Mouse (Mus musculus) forebrain, embryonic 16.5 days (tissue): Measurements from ENCODE around the gene Ube2cbp. TPM values are rescaled to one million over a fixed set of nuclear protein-coding genes. Genes with fewer than 3 reads are reported as not detected.

Source experiments
- ATAC-seq: fragments of 200-750 bp; cut with Nextera tagmentation; 2 replicates; pipeline ENCODE4 v1.8.0; 2017; ENCODE audit warnings: mild to moderate bottlenecking, moderate library complexity
- H3K27ac ChIP-seq: fragments of 300-500 bp; sonication (generic); 2 replicates; pipeline ENCODE4 v1.5.1; 2014; ENCODE audit warnings: low read length, control low read depth
- H3K27me3 ChIP-seq: fragments of 300-500 bp; sonication (generic); replicated peaks from 2 replicates; pipeline ENCODE4 v1.6.1; 2014; ENCODE audit warnings: low read length; ENCODE audit not compliant: control insufficient read depth, insufficient read depth
- H3K36me3 ChIP-seq: fragments of 300-500 bp; sonication (generic); 2 replicates; pipeline ENCODE4 v1.6.1; 2014; ENCODE audit not compliant: control insufficient read depth, insufficient read depth
- H3K4me1 ChIP-seq: fragments of 300-500 bp; sonication (generic); replicated peaks from 2 replicates; pipeline ENCODE4 v1.6.1; 2014; ENCODE audit warnings: low read length; ENCODE audit not compliant: control insufficient read depth, insufficient read depth
- H3K4me2 ChIP-seq: fragments of 300-500 bp; sonication (generic); 2 replicates; pipeline ENCODE4 v1.6.1; 2014; ENCODE audit warnings: mild to moderate bottlenecking, low read length, control low read depth
- H3K4me3 ChIP-seq: fragments of 300-500 bp; sonication (generic); replicated peaks from 2 replicates; pipeline ENCODE4 v1.5.1; 2014; ENCODE audit warnings: mild to moderate bottlenecking, low read length, control low read depth
- H3K9ac ChIP-seq: fragments of 300-500 bp; sonication (generic); replicated peaks from 2 replicates; pipeline ENCODE4 v1.6.1; 2014; ENCODE audit warnings: low read depth, low read length, control low read depth
- H3K9me3 ChIP-seq: fragments of 300-500 bp; sonication (generic); 2 replicates; pipeline ENCODE4 v1.6.1; 2016; ENCODE audit warnings: low read length; ENCODE audit not compliant: control insufficient read depth
- WGBS: fragments of 180-500 bp; shearing (Covaris S2); extraction: QIAGEN DNeasy Blood & Tissue Kit; methylation state at CpG from one replicate; pipeline ENCODE4 v1.1.7; 2014; 5-methylcytosine and 5-hydroxymethylcytosine counted together
- polyA plus RNA-seq: library from polyadenylated mRNA; unstranded; fragments of >200 nt; fragmentation: Nextera tagmentation; extraction: Ambion mirVana; gene quantifications from 2 replicates; pipeline ENCODE4 v1.2.1, GENCODE M21; 2015

The Ube2cbp gene
- 4.6 and 5.1 TPM in 2 replicates for polyA plus RNA-seq

DNA sequence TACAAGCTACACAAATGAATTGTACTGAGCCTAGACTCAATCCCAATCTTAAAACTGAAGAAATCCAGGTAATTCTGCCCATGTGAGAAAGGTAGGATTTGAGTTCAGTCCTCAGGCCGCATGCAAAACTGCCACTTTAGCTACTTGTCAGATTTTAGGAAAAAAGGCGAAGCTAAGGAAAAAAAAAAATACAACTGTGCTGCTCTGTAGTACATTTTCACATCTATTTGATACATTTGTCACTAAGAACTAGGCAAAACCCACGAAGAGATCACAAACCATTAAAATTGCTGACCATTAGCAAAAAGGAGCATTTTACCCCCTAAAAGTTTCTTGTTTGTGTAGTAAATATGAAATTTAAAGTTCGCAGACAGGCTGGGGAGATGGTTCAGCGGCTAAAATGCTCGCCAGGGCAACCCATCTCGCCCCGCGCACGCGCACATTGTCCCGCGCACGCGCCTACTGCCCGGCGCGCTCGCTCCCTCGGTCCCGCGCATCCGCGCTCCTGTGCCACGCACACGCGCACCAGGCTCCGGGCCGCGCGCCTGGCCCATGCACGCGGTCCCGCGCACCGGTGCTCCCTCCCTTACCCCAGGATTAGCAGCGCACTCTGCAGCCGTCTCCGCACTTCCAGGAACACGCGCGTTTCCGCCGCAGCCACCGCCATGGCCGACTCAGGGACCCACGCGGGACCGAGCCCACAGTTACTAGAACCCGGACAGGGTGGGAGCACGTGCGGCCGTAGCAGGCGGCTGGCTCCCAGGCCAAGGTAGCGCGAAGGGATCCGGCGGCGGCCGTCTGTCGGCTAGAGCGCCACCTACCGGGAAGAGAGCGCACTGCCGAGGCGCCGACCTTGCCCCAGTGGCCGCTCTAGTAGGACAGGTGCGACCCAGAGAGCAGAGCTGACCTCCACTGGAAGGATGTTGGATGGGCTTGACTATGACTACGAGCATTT is at the start of gene Ube2cbp:
Gene Ube2cbp (minus strand): TSS at position 800 of the 955 bp plus-strand sequence.
- Histone ChIP-seq H3K9me3 (no peaks in the 10 kb centered on the region), H3K9ac (peak within 1 kb of the TSS; percentile 91), H3K27me3 (no peaks in the 10 kb centered on the region), H3K4me2 (peak within 1 kb of the TSS; percentile 57), H3K36me3 (no peaks in the 10 kb centered on the region), H3K4me1 (peaks cover 17% of the 10 kb centered on the region), H3K4me3 (peak within 1 kb of the TSS; percentile 76), H3K27ac (peak within 1 kb of the TSS; percentile 87)
- ATAC-seq = peak; percentile 80
- 1% methylated on average over 70 of the region's 70 CpGs for WGBS

DNA sequence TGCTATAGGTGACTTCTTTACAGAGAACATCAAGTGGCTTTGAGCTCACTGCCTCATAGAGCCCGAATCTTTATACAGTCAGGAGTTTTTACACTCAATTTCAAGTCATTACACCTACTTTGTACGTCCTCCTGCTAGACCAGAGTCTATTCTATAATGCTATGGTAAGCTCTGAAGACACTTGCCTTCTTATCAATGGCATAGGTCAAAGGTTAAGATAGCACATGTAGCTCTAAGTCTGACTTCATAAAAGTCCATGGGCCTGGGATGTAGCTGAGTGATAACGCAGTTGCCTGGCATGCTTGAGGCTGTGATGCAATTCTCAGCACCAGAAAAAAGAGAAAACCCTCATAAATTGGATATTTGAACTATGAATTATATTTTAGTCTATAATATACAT is 49.6 kb upstream of the Ube2cbp start:
- Histone ChIP-seq H3K27ac (no peak overlapping the region), H3K9me3 (no peaks in the 10 kb centered on the region), H3K4me1 (no peaks in the 10 kb centered on the region), H3K4me2 (no peak overlapping the region), H3K9ac (no peak overlapping the region), H3K27me3 (no peaks in the 10 kb centered on the region), H3K36me3 (peaks cover 33% of the 10 kb centered on the region), H3K4me3 (no peak overlapping the region)
- ATAC-seq = no peak
- 87% methylated on average over 3 of the region's 3 CpGs for WGBS

DNA sequence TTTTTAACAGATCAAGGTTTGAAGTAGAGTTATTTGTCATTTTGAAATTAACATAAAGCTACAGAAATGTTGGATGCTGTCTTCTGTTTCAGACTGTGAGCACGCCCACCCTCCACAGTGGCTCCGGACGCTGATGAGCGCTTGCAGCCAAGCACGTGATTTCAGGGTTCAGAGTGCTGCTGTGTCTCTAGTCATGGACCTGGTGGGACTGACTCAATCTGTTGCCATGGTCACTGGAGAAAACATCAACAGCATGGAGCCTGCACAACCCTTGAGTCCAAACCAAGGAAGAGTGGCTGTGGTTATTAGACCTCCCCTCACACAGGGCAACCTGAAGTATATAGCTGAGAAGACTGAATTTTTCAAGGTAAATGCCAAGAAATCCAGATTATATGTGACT is 49.0 kb upstream of the Ube2cbp start:
- no peak overlapping the region for H3K9ac ChIP-seq
- H3K4me3 ChIP-seq = no peak overlapping the region
- no peak for ATAC-seq
- no peaks in the 10 kb centered on the region for H3K9me3 ChIP-seq
- no peak overlapping the region for H3K4me2 ChIP-seq
- H3K27me3 ChIP-seq = no peaks in the 10 kb centered on the region
- H3K27ac ChIP-seq = no peak overlapping the region
- WGBS = 78% methylated on average over 5 of the region's 5 CpGs
- H3K4me1 ChIP-seq = no peaks in the 10 kb centered on the region
- H3K36me3 ChIP-seq = peaks cover 33% of the 10 kb centered on the region

DNA sequence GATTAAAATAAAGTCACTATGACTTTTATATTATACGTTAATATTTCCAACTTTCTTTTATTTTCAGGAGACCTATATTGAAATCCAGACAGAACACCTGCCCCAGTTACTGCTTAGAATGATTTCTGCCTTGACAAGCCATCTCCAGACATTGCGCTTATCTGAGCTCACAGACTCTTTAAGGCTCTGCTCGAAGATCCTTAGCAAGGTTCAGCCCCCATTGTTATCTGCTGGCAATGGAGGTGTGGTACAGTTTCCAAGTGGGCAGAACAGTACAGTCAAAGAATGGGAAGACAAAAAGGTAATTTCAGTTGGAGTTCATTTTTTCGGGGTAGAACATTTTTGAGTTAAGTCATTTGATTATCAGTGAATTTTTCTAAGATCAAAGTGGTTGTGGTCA is 42.7 kb upstream of the Ube2cbp start:
- Histone ChIP-seq H3K4me3 (no peak overlapping the region), H3K9me3 (no peaks in the 10 kb centered on the region), H3K4me2 (no peak overlapping the region), H3K27me3 (no peaks in the 10 kb centered on the region), H3K36me3 (peaks cover 10% of the 10 kb centered on the region), H3K27ac (no peak overlapping the region), H3K9ac (no peak overlapping the region), H3K4me1 (no peaks in the 10 kb centered on the region)
- ATAC-seq = no peak
- 88% methylated on average over 4 of the region's 4 CpGs for WGBS

DNA sequence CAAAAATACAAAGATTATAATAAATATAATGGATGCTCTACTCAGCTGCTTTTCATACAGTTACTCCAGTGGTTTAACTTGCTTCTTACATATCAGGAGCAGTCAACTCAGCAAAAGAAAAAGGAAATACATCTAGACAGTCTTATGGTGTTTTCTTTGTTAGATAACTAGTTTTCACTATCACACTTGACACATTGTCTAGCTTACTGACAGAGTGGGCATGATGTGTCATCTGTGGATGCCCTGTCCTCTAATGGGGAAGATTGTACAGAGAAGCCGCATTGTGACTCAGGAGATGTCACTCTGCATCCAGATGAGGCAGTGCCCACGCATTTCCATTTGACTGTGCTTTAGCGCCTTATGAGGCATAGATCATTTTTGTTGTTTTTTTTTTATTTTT is 34.3 kb upstream of the Ube2cbp start:
- WGBS = 94% methylated on average over 3 of the region's 3 CpGs
- Histone ChIP-seq H3K4me2 (no peak overlapping the region), H3K27ac (no peak overlapping the region), H3K9me3 (no peaks in the 10 kb centered on the region), H3K4me1 (no peaks in the 10 kb centered on the region), H3K36me3 (peaks cover 26% of the 10 kb centered on the region), H3K9ac (no peak overlapping the region), H3K4me3 (no peak overlapping the region), H3K27me3 (no peaks in the 10 kb centered on the region)
- ATAC-seq = no peak

DNA sequence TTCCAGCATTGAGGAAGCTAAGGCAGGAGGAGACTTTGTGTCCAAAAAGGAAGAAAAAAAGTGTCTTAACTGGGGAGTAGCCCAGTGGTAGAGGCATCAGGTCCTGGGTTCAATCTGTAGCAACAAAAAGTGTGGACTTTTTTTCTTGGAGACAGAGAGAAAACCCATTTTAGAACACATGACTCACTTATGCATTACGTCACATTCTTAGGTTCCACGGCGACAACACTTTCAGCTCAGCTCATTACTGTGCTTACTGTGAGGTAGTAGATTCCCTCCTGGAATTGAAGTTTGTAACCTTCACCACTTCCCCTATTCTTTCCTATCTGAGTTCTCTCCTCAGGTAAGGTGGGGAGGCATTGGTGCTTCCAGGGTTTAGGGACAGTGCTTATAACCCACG is 31.5 kb upstream of the Ube2cbp start:
- Histone ChIP-seq H3K4me3 (no peak overlapping the region), H3K9me3 (no peaks in the 10 kb centered on the region), H3K27me3 (no peaks in the 10 kb centered on the region), H3K4me1 (no peaks in the 10 kb centered on the region), H3K9ac (no peak overlapping the region), H3K4me2 (no peak overlapping the region), H3K27ac (no peak overlapping the region), H3K36me3 (peaks cover 26% of the 10 kb centered on the region)
- ATAC-seq = no peak
- WGBS = 93% methylated on average over 4 of the region's 4 CpGs

DNA sequence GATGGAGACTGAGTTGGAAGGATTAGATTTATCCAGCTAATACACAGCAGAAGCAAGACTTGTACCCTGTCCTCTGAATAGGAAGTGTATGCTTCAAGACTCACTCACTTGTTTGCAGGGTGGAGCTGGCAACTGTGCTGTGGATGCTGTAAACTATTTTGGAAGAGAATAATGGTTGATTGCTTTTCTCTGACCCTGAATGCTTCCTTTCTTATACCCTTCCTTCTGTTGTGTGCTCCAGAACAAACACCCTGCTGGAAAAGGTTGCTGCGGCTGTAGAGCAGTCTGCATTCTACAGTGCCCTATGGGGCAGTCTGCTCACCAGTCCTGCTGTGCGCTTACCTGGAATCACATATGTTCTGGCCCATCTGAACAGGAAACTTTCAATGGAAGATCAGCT is 27.0 kb upstream of the Ube2cbp start:
- H3K4me3 ChIP-seq = no peak overlapping the region
- no peaks in the 10 kb centered on the region for H3K4me1 ChIP-seq
- no peak overlapping the region for H3K4me2 ChIP-seq
- no peak for ATAC-seq
- no peak overlapping the region for H3K27ac ChIP-seq
- WGBS = 68% methylated on average over 2 of the region's 2 CpGs
- peaks cover 15% of the 10 kb centered on the region for H3K36me3 ChIP-seq
- H3K27me3 ChIP-seq = no peaks in the 10 kb centered on the region
- no peaks in the 10 kb centered on the region for H3K9me3 ChIP-seq
- no peak overlapping the region for H3K9ac ChIP-seq

DNA sequence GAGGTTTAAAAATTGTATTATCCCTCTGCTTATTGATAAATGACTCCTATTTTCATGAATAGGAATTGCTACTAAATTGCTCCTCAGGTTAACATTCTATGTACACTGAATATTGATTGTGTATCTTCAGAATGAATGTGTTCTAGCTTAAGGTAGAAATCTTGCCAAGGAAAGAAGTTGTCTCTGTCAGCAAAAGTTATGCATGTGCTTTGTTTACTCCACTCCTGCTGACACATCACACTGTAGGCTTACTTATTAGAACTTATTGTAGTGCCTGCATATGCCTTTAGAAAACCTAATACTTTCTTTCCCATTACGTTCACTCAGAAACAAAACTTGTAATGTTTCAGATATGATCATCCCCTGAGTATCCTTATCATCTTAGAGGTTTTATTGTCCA is 17.5 kb upstream of the Ube2cbp start:
- Histone ChIP-seq H3K4me1 (no peaks in the 10 kb centered on the region), H3K9ac (no peak overlapping the region), H3K4me2 (no peak overlapping the region), H3K9me3 (no peaks in the 10 kb centered on the region), H3K4me3 (no peak overlapping the region), H3K36me3 (no peaks in the 10 kb centered on the region), H3K27ac (no peak overlapping the region), H3K27me3 (no peaks in the 10 kb centered on the region)
- no peak for ATAC-seq
- WGBS = 92% methylated on average over 1 of the region's 1 CpGs

DNA sequence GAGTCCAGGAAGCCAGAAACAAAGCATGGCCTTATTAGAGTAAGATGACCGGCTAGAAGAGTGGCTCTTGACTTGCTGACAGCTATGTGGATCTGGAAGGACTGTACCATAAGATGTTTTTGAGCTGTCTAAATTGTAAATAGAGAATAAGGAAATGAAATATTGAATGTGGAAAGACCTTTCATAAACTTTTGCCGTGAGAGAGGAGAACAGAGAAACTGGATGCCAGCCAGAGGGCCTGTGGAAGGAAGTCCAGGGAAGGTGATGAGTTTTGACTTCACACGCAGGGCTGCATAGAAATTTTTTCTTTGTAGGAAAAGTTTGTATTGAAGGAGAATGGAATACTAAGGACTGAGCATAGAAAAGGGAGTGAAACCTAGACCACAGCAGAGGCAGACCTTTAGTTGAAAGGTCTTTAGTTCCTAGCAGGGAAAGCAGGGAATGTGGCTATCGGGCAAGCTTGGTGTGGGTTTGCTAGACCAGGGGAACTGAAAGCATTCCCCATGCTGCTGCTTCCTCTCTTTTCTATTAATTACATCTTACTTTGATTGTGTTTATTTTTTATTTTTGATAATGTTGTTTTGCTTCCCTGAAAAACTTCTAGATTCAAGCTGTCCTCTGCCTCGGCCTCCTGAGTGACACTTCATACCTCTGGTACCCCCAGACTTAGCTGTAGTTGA is 13.8 kb upstream of the Ube2cbp start:
- Histone ChIP-seq H3K4me3 (no peak overlapping the region), H3K27ac (no peak overlapping the region), H3K4me1 (no peaks in the 10 kb centered on the region), H3K27me3 (no peaks in the 10 kb centered on the region), H3K36me3 (no peaks in the 10 kb centered on the region), H3K9me3 (no peaks in the 10 kb centered on the region), H3K4me2 (no peak overlapping the region), H3K9ac (no peak overlapping the region)
- no peak for ATAC-seq
- 86% methylated on average over 5 of the region's 5 CpGs for WGBS
